Mouse (Mus musculus): ENCODE measurements around the gene Rchy1. TPM values are rescaled to one million over a fixed set of nuclear protein-coding genes. Genes with fewer than 3 reads are reported as not detected.

The Rchy1 gene
- polyA plus RNA-seq, 2 experiments = 15.1 to 20.9 TPM

GRCm38 (mm10) chr5:91987236-91987635 is 24.4 kb upstream of the Rchy1 start, which contains the start of gene Odaph:
Gene Odaph (plus strand): TSS chr5:91987475.
- H3K27me3 ChIP-seq (ENCODE audit: control insufficient read depth, insufficient read depth, low read length) = no peaks in the 10 kb centered on the region
- H3K9ac ChIP-seq (replicated peaks) = no peak within 1 kb of the TSS
- H3K9me3 ChIP-seq (ENCODE audit: control insufficient read depth, low read length) = no peaks in the 10 kb centered on the region
- DNase-seq (ENCODE audit: low read depth in 3 of 3, low spot score in 3 of 3) (no peak), ATAC-seq (ENCODE audit: insufficient read depth) (no peak)
- no peaks in the 10 kb centered on the region for H3K36me3 ChIP-seq (replicated peaks; ENCODE audit: control insufficient read depth, insufficient read depth, low read depth)
- no peak for TF ChIP-seq EP300 (IDR thresholded peaks at IDR 0.05; ENCODE audit: low read depth)
- TF ChIP-seq CTCF (IDR thresholded peaks at IDR 0.05; ENCODE audit: low read depth) = no peak
- no peak within 1 kb of the TSS for H3K4me3 ChIP-seq (ENCODE audit: insufficient read depth in 1 of 2, low read depth in 2 of 2, low read length in 2 of 2)
- 57% methylated on average over 4 of the region's 4 CpGs for WGBS (ENCODE audit: insufficient replicate concordance)
- H3K27ac ChIP-seq = no peak within 1 kb of the TSS
- H3K4me1 ChIP-seq (replicated peaks; ENCODE audit: control insufficient read depth in 2 of 2, insufficient read depth in 2 of 2, low read length in 1 of 2) = no peaks in the 10 kb centered on the region
- H3K4me2 ChIP-seq (ENCODE audit: low read depth) = no peak within 1 kb of the TSS

- DNase-seq (ENCODE audit: low read depth in 3 of 3, low spot score in 3 of 3) (no peak), ATAC-seq (ENCODE audit: insufficient read depth) (no peak)
- TF ChIP-seq CTCF (IDR thresholded peaks at IDR 0.05; ENCODE audit: low read depth) (no peak), EP300 (IDR thresholded peaks at IDR 0.05; ENCODE audit: low read depth) (no peak)
- Histone ChIP-seq H3K9ac (replicated peaks) (no peak overlapping the region), H3K4me1 (replicated peaks; ENCODE audit: control insufficient read depth in 2 of 2, insufficient read depth in 2 of 2, low read length in 1 of 2) (no peaks in the 10 kb centered on the region), H3K36me3 (replicated peaks; ENCODE audit: control insufficient read depth, insufficient read depth, low read depth) (no peaks in the 10 kb centered on the region), H3K4me2 (ENCODE audit: low read depth) (no peak overlapping the region), H3K9me3 (ENCODE audit: control insufficient read depth, low read length) (no peaks in the 10 kb centered on the region), H3K27me3 (ENCODE audit: control insufficient read depth, insufficient read depth, low read length) (no peaks in the 10 kb centered on the region), H3K27ac (no peak overlapping the region), H3K4me3 (ENCODE audit: insufficient read depth in 1 of 2, low read depth in 2 of 2, low read length in 2 of 2) (no peak overlapping the region)
- 41% methylated on average over 2 of the region's 2 CpGs for WGBS (ENCODE audit: insufficient replicate concordance)
Observed at GRCm38 (mm10) chr5:91985721-91986120, 22.9 kb upstream of the Rchy1 start.

- TF ChIP-seq EP300 (IDR thresholded peaks at IDR 0.05; ENCODE audit: low read depth) = no peak
- TF ChIP-seq CTCF (IDR thresholded peaks at IDR 0.05; ENCODE audit: low read depth) = no peak
- Histone ChIP-seq H3K4me2 (ENCODE audit: low read depth) (no peak overlapping the region), H3K9ac (replicated peaks) (no peak overlapping the region), H3K9me3 (ENCODE audit: control insufficient read depth, low read length) (no peaks in the 10 kb centered on the region), H3K27me3 (ENCODE audit: control insufficient read depth, insufficient read depth, low read length) (no peaks in the 10 kb centered on the region), H3K4me1 (replicated peaks; ENCODE audit: control insufficient read depth in 2 of 2, insufficient read depth in 2 of 2, low read length in 1 of 2) (no peaks in the 10 kb centered on the region), H3K4me3 (ENCODE audit: insufficient read depth in 1 of 2, low read depth in 2 of 2, low read length in 2 of 2) (no peak overlapping the region), H3K27ac (no peak overlapping the region), H3K36me3 (replicated peaks; ENCODE audit: control insufficient read depth, insufficient read depth, low read depth) (no peaks in the 10 kb centered on the region)
- no peak for DNase-seq (ENCODE audit: low read depth in 3 of 3, low spot score in 3 of 3)
- no peak for ATAC-seq (ENCODE audit: insufficient read depth)
- 47% methylated on average over 2 of the region's 2 CpGs for WGBS (ENCODE audit: insufficient replicate concordance)
Observed at GRCm38 (mm10) chr5:91983490-91983889, 20.6 kb upstream of the Rchy1 start.

- Histone ChIP-seq H3K36me3 (replicated peaks; ENCODE audit: control insufficient read depth, insufficient read depth, low read depth) (no peaks in the 10 kb centered on the region), H3K9me3 (ENCODE audit: control insufficient read depth, low read length) (no peaks in the 10 kb centered on the region), H3K4me3 (ENCODE audit: insufficient read depth in 1 of 2, low read depth in 2 of 2, low read length in 2 of 2) (no peak overlapping the region), H3K4me1 (replicated peaks; ENCODE audit: control insufficient read depth in 2 of 2, insufficient read depth in 2 of 2, low read length in 1 of 2) (no peaks in the 10 kb centered on the region), H3K27me3 (ENCODE audit: control insufficient read depth, insufficient read depth, low read length) (no peaks in the 10 kb centered on the region), H3K27ac (no peak overlapping the region), H3K4me2 (ENCODE audit: low read depth) (no peak overlapping the region), H3K9ac (replicated peaks) (no peak overlapping the region)
- ATAC-seq (ENCODE audit: insufficient read depth) = no peak
- no peak for DNase-seq (ENCODE audit: low read depth in 3 of 3, low spot score in 3 of 3)
- WGBS (ENCODE audit: insufficient replicate concordance) = 74% methylated on average over 11 of the region's 11 CpGs
- no peak for TF ChIP-seq CTCF (IDR thresholded peaks at IDR 0.05; ENCODE audit: low read depth)
- no peak for TF ChIP-seq EP300 (IDR thresholded peaks at IDR 0.05; ENCODE audit: low read depth)
Observed at GRCm38 (mm10) chr5:91981176-91981840, 18.4 kb upstream of the Rchy1 start.

DNA sequence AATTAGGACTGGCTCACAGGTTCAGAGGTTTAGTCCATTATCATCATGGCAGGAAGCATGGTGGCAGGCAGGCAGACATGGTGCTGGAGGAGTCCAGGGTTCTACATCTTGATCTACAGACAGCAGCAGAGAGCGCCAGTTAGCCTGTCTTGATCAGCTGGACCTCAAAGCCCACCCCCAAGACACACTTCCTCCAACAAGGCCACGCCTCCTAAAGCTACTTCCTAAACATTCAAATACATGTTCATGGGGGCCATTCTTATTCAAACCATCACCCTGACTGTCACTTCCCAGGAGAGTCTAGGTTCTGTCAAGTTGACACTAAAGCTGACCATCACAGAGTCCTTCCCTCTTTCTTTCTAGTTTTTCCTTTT is 14.5 kb upstream of the Rchy1 start:
- Histone ChIP-seq H3K4me2 (ENCODE audit: low read depth) (no peak overlapping the region), H3K9me3 (ENCODE audit: control insufficient read depth, low read length) (no peaks in the 10 kb centered on the region), H3K27me3 (ENCODE audit: control insufficient read depth, insufficient read depth, low read length) (no peaks in the 10 kb centered on the region), H3K9ac (replicated peaks) (no peak overlapping the region), H3K4me3 (ENCODE audit: insufficient read depth in 1 of 2, low read depth in 2 of 2, low read length in 2 of 2) (no peak overlapping the region), H3K27ac (no peak overlapping the region), H3K4me1 (replicated peaks; ENCODE audit: control insufficient read depth in 2 of 2, insufficient read depth in 2 of 2, low read length in 1 of 2) (no peaks in the 10 kb centered on the region), H3K36me3 (replicated peaks; ENCODE audit: control insufficient read depth, insufficient read depth, low read depth) (no peaks in the 10 kb centered on the region)
- ATAC-seq (ENCODE audit: insufficient read depth) (no peak), DNase-seq (ENCODE audit: low read depth in 3 of 3, low spot score in 3 of 3) (no peak)
- 50% methylated on average over 2 of the region's 2 CpGs for WGBS (ENCODE audit: insufficient replicate concordance)
- TF ChIP-seq CTCF (IDR thresholded peaks at IDR 0.05; ENCODE audit: low read depth) = no peak
- TF ChIP-seq EP300 (IDR thresholded peaks at IDR 0.05; ENCODE audit: low read depth) = no peak
